Mouse (Mus musculus): ENCODE measurements around the gene Iqschfp.

DNA sequence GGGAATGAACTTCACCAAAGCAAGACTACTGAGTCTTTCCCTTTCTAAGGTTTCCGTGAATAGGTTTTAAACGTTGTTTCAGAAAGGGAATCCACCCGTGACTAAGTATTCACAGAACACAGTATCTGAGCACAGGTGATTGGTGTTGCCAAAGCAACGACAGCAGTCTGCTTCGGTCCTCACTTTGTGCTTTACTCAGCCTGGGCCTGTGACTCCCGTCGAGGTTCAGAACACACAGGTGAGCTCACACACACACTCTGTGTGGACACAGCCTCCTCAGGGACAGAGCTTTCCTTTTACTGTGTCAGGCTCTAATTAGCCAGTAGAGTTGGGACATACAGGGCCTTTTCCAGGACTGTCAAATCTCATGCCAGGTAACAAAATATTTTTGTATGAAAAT, 542.4 kb downstream of the Iqschfp start:
- TF ChIP-seq POLR2A (IDR thresholded peaks at IDR 0.05; ENCODE audit: control insufficient read depth, low read depth, low read length) (no peak), CTCF (IDR thresholded peaks at IDR 0.05; ENCODE audit: control insufficient read depth, insufficient read depth, insufficient replicate concordance, low read depth, low read length) (no peak)
